Mouse (Mus musculus): Measurements from ENCODE around the gene Rcor2. TPM values are rescaled to one million over a fixed set of nuclear protein-coding genes. Genes with fewer than 3 reads are reported as not detected.

Rcor2 gene
- total RNA-seq, 4 experiments from 2014 or later: 3.8 to 7.5 (median 5.3) TPM

DNA sequence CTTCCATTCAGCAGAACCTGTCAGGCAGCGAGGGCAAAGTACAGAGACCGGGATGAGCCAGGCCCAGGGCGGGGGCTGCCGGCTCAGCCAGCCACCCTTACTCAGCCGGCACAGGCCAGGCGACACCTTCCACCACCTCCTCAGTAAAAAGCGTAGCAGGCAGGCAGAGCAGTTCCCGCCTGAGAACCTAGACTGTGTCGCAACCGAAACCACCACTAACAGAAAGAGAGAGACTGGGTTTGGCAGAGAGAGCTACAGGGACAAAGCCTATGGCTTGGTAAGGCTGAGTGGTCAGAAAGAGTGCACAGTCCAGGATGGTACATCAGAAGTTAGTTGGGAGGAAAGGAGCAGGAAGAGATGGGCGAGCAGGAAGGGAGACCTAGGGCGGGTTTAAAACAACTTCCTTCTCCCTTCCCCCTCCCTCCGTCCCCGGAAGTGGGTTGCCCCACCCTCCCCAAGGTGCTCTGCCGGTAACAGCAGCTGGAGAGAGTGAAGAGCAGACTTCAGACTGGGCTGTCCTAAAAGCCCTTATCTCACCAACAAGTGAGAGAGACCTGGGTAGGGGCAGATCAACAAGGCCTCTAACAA is 28.0 kb downstream of the Rcor2 start:
- DNase-seq: no peak

DNA sequence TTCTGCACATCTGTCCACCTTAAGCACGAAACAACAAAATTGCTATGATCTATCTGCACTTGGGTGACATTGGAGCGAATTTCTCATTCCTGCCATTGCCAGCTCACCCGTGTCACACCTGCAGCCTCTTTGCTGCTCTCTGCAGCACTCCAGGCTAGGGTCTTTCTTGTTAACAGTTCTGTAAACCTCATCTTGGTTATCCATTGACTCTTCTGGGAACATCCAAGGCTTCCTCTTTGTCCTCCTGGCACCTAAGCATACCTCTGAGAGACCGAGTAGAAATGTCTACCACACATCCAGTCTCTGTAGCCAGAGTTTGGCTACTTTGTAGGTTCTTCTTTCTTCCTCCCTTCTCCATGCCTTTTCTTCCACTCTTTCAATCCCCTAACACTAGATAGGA is 28.8 kb downstream of the Rcor2 start:
- DNase-seq: no peak

DNA sequence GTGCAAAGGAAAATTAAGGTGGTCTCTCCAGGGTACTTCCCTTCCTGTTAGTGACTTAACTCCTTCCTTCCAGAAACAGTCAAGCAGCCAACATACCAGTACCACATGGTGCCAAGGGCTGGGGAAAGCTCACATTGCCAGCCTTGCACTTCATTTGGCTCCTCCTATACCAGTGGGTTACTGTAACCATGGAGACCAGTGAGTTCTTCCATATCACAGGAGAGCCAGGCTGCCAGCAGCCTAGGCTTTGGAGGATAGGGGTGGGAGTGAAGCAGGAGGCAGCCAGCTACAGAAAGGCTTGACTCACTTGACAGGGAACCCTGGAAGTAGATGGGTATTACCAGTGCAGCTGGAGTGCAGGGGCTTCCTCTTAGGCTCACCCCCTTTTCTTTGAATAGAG is 31.9 kb downstream of the Rcor2 start:
- DNase-seq: no peak

DNA sequence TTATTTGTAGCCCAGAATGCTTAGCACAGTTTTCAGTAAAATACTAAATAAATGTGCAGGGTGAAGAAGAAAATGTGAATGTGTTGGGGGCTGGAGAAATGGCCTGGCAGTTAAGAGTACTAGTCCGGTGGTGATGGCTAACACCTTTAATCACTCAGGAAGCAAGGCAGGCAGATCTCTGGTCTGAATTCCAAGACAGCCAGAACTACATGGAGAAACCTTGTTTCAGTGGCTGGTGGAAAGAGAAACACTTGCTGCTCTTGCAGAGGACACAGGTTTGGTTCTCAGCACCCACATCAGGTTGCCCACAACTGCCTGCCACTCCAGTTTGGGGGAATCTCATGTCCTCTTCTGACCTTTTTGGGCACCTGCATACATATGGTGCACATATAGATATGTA is 33.0 kb downstream of the Rcor2 start:
- DNase-seq: no peak

DNA sequence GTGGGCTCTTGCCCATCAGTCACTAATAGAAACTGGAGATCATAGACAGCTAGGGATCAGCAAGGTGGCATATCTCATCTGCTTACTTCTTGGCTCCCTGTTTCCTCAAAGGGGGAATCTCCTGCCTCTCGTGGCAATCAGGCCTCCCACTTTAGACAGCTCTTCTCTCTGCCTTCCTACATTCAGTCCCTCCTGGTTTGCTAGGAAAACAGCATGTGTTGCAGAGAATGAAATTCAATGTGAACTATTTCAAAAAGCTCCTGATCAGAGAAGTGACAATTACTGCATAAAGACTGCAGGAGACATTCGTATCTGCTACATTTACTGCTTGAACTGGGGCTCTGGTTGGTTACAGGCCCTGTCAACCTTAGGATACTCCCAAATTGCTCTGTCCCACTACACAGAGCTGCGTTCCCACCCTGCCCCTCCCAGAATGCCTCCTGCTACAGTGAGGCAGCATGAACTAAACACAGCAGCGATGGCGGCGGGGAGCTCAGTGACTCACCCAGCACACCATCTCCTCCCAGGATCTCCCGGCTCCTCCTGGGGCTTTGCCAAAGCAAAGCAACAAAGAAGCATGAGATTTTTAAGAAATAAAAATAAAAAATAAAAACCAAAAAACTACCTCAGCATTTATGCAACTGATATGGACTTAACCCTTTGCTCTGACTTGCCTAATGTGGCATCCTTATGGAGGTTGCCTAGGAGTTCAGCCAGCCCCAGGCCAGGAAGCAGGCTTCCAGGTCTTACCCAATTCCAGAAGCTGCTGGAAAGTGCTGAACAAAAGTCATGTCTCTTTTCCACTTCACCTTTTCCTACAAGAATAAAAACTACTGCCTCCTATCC is 34.7 kb downstream of the Rcor2 start:
- DNase-seq: no peak

DNA sequence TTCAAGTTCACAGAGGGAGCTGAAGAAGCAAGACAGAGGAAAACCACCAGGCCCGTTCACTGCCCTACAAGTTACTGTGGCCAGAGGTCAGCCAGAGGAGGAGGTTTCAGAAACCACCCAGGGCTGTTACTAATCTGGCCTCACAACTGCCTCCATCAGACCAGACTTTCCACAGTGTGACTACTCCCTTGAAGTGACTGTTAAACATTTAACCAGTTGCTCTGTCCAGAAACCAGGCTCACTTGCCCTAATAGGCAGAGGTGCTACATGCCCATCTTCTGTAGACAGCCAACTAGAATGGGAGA is 35.3 kb downstream of the Rcor2 start:
- no peak for DNase-seq

DNA sequence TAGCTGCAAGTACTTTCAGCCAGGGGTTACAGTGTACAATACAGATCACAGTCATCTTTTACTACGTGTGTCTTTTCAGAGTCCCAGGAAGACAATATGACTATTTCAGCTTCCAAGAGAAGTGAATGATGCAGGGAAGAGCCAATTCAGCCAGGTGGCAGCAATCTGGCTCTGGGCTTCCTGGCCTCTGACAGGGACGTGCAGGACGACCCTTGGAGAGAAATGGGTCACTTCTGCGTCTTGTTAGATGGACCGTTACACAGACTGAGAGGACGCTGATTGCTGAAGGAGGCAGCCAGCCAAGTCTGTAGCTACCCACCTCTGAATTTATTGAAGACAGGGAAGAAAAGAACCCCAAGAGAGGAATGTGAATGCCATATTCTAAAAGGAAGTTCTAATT is 36.7 kb downstream of the Rcor2 start:
- no peak for DNase-seq

DNA sequence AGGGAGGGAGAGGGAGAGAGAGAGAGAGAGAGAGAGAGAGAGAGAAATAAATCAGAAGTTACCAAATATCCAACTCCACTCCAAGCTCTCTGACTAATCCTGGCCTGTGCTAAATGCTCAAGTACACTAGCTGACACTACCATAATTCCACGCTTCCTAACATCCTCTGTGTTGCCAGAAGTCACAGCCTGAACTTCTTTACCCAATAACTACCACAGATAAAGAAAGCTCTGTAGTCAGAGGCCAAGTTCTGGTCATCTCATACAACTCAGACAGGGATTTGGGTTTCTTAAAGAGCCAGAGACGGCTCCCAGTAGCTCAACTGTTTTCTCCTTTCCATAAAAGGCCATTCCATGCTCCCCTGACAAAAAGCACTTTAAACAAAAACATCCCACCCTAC is 37.7 kb downstream of the Rcor2 start:
- DNase-seq: no peak

DNA sequence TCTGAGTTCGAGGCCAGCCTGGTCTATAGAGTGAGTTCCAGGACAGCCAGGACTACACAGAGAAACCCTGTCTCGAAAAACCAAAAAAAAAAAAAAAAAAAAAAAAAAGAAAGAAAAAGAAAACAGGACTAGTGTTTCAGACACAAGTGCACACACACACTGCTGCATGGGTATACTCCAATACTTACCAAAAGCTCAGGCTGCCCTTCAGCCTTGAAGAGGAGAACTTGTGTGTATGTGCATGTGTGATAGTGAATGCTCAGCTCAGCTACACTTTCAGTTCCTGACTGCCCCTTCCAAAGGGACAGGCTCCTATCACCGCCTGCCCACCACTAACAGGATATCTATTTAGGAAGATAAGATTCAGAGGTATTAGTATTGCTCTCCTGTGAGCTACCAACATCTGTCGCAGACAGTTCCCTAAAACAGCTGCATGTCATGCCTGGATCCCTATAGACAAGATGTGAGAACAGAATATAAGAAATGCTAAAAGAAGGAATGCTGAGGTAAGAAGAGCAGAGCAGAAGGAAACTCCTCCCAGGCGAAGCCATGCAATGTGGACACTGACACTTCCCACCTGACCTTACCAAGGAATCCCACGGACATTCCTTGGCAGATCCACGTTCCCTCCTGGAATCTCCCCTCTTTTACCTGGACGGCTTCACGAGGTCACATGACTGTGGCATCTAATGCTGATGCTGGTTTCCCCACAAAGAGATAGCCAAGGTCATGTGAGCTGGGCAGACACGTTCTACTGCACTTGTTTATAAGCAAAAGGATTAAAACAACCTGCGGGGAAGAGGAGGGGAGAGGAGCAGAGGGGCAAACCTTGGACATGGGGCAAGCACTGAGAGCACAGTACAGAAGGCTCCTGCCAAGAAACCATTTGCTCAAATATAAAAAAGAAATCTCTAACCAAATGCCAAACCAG is 38.5 kb downstream of the Rcor2 start:
- DNase-seq: no peak

DNA sequence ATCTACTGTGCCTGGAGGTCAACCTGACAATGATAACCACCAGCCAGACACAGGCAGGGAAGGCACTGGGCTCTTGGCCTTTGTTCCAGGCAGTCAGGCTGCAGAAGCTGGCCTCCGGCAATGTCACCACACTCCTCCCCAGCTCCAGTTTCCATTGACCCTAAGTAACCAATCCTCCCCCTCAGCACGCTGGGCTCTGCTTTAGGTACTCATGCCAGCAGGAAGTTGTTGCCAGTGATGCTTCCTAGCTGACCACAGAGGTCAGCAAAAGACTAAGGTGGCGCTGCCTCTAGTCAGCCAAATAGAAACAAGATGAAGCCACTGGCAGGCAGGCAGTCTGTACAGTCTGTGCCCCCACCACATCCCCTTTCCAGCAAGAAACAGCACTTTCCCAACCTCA is 39.8 kb downstream of the Rcor2 start:
- DNase-seq: no peak

DNA sequence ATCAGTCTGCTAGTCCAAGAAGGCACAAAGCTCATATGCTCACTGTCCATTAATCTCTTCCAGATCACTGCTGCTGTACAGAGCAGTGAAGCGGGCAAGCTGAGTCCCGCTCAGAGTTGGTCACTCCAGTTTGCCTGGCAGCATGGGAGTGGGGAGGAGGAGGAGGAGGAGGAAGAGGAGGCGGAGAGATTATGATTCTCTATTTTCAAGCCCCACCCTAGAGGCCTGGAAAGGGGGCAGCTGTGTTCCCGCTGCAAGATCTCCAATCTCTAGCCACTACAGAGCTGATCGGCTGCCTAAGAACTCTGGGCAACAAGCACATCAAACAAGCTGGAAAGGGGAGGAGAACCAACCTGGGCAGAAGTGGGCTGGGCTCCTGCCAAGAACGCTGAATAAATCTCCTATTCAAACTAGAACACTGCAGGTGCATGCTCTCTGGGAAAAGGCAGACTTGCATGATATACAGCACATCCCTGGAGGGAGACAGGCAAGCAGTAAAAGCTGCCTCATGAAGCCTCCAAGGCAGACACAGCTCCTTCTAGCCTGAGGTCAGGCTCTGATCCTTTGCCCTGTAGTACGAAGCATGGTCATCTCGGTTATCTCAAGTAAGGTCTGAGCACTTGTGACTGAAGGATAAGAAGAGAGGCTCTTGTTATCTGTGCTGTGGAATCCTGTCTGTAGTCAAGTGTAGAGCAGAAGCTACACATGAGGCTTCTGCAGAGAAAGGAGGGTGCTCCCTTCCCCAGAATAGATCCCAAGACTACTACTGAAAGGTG is 41.1 kb downstream of the Rcor2 start:
- DNase-seq: no peak

DNA sequence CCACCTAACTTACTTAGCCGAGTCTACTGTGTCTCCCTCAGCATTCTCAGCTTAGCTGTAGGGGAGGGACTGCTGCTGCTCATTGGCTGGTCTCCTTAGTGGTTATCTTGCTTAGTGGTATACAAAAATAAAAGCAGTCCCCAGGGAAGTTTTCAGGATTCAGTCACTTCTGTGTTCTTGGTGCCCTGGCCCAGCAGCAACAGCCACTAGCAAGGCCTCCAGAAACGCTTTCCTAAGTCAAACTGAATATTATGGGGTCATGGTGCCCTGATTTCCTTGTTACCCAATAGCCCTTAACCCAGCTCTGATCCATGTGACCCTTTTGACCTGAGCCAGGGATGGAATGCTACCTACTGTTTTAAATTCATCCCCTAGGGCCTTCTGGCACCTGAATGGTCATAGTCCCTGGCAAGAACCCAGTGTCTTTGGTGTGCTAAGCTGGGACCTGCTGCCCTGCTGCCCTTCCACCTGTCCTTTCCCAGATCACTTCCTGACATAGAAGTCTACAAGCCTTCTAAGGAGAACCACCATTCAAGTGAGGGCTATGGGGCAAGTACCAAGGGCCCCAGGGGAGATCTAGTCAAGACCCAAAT is 42.7 kb downstream of the Rcor2 start:
- no peak for DNase-seq

DNA sequence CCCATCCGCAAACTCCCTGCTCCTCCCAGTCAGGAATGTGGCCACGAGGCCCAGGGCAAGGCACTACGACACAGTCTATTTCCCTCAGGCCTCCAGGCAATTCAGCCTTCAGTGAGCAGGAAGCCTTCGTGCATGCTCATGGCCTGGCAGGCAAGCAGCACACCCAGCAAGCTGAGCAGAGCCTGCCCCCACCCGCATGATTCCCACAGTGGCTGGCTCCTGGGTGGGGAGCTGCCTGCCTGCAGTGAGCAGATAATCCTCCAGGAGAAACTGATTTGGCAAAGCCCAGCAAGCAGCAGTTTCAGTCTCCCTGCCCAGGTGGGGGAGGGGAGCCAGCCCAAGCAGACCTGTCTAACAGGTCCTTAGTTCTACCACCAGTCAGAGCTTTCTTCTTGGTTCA is 43.6 kb downstream of the Rcor2 start:
- DNase-seq: no peak

DNA sequence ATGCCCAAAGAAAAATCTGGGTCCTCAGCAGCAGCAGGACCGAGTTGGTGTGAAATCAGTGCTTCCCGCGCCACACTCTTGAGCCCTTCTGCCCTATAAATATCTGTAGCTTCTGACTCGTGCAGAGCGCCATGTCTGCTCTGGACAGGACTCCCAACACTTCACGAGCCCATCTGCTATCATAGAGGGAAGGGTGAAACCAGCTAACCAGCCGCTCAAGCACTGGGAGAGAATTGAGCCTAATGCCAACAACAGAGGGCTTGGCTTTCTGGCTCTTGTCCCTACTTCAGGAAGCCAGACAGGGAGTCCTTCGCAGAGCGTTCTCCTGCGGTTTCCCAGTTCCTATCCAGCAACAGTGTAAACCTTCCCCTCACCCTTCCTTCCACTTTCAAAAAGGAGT is 44.2 kb downstream of the Rcor2 start:
- DNase-seq: no peak

DNA sequence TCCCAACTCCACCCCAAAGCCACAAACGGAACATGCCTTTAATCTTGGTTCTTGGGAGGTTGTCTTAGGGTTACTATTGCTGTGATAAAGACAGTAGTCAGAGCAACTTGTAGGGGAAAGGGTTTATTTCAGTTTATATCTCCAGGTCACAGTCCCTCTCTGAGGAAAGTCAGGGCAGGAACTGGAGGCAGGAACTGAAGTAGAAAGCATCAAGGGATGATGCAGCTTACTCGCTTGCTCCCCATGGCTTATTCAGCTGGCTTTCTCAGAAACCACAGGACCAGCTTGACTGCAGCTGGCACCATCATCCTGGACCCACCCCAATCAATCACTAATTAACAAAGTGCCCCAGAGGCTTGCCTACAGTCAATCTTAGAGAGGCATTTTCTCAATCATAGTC is 46.5 kb downstream of the Rcor2 start:
- DNase-seq: no peak

DNA sequence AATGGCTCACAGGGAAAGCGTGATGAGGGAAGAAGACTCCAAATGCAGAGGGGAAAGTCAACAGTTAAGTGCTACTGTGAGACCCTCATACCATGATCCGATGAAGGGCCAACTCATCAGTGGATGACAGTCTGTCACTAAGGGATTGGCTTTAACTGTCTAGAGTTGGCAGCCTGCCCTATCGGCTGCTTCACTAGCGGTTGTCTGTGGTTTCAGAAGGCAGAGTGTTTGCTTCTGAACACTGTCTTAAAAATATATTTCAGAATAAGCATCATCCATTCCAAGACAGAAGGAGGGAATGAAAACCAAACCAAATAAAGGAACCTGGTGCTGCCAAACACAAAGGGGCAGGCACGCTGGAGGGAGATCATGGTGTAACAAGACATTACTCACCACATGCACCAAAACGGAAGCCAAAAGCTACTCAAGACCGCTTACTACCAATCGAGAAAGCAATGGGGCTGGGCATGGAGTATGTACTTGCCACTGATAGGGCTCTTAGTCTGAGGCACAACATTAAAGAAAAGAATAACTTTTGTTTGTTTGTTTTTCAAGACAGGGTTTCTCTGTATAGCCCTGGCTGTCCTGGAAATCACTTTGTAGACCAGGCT is 48.0 kb downstream of the Rcor2 start:
- DNase-seq: no peak

DNA sequence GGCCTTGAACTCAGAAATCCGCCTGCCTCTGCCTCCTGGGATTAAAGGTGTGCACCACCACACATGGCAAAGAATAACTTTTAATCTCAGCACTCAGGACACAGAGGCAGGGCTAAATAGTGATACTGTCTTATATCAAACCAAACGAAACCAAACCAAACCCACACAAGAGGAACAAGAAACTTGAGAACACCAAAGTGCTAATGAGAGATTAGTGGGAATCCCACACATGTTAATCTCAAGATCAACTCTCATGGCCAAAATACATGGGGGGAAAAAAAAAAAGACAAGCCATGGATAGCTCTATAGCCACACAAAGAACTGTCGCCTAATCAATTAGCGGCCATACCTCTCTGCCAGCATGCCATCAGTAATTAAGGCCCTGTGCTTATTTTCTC is 48.5 kb downstream of the Rcor2 start:
- no peak for DNase-seq

DNA sequence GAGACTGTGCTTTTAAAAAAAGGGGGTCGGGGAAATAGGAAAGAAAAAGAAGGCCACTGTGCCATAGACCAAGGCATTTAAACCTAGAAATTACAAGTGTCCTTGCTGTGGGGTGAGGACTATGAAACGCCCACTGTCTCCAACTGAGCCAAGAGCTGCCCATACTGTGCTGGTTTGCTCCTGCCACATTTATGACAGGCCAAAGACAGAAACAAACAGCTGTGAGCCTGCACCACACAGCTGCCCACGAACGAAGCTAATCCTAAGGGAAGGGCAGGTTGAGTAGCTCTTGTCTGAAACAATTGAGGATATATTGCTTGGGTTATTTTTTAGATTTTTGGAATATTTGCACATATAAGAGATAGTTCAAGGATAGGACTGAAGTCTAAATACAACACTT is 49.7 kb downstream of the Rcor2 start:
- no peak for DNase-seq

DNA sequence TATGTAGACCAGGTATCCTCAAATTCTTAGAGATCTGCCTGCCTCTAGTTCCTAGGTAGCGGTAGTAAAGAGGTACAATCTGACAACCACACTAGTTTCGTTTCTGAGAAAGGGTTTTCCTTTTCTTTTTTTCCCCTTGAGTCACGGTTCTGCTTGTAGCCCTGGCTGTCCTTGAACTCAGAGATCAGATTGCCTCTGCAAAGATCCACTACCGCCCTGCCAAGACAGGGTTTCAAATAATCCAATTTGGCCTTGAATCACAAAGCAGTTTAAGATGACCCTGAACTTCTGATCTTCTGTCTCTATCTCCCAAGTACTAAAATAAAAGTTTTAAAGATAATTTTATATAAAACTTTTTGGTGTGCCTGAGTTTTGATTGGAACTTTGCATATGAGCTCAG is 50.6 kb downstream of the Rcor2 start:
- no peak for DNase-seq

DNA sequence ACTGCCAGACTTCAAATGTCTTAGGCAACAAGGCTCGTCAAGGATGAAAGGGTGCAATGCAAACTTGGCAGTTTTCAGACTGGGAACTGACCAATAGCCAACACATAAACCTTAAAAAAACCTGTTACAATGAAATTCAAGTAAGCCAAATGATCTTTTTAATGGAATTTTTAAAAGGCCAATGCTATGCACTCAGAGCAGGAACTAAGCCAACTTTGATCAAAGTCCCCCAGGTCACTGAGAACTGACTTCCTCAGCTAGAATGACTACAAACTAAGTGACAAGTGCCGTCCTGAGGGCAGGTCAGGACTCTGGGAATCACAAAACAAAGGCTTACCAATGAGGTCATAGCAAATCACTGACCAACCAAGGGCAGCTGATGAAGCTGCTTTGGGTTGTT is 53.1 kb downstream of the Rcor2 start:
- DNase-seq: no peak

DNA sequence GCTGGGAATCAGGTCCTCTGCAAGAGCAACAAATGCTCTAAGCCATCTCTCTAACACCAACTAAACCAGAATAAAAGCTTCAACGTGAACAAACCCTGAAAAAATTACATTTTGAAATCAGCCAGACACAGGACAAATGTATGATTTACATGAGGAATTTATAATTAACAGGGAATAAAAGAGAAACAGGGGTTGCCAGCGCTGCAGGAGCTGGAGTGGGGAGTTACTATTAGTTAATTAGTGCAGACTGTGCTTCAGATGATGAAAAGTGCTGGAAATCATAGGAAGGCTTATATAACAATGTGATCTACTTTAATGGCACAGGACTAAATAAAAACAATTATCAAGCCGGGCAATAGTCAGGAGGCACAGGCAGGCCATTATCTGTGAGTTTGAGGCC is 54.3 kb downstream of the Rcor2 start:
- DNase-seq: no peak
